Comparison of ENCODE assay signal across 8 mouse cellular contexts in the genomic region with DNA sequence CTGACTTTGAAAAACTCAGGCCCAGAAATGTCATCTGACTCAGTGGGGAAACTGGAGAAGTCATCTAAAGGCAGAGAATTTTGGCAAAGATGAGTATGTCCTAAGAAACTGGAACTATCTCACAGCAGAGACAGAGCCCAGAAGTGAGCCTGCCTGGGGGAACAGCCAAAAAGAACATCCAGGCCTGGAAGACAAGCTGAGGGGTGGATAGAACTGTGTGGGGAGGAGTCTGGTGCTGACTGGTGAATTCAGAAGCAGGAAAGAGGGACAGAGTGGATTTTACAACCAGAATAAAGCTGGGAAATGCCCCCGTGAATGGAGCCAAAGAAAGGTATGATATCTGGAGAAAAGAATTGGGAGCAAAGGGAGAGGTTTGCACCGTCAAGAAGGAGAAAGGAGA. TPM values are rescaled to one million over a fixed set of nuclear protein-coding genes. Genes with fewer than 3 reads are reported as not detected.
A peak's percentile ranks its signal among the peaks of the same experiment; 100 is the strongest.
DNase-seq lines count a peak whose midpoint lies in the region; ATAC-seq and TF ChIP-seq lines count a peak whose summit lies in the region.

A gene (plus strand): TSS at position 225 of the 400 bp plus-strand sequence.

- 0 out of 2 replicates have a peak, but pooled peaks cover 4% of the 10 kb centered on the region for H3K4me1 ChIP-seq in heart, embryonic 12.5 days (replicated peaks)
- H3K4me1 ChIP-seq in heart, postnatal 0 days (ENCODE audit: control insufficient read depth, insufficient read depth) = no peaks in the 10 kb centered on the region
- H3K4me1 ChIP-seq in lung, embryonic 16.5 days (replicated peaks; ENCODE audit: control insufficient read depth, insufficient read depth, low read length) = no peaks in the 10 kb centered on the region
- no peaks in the 10 kb centered on the region for H3K4me1 ChIP-seq in kidney, embryonic 16.5 days (ENCODE audit: insufficient read depth, low read length)

- no peaks in the 10 kb centered on the region for H3K36me3 ChIP-seq in heart, embryonic 12.5 days
- no peaks in the 10 kb centered on the region for H3K36me3 ChIP-seq in heart, postnatal 0 days (replicated peaks; ENCODE audit: control insufficient read depth, insufficient read depth, low read length)
- no peaks in the 10 kb centered on the region for H3K36me3 ChIP-seq in lung, embryonic 16.5 days (ENCODE audit: control insufficient read depth, insufficient read depth, low read length)
- no peaks in the 10 kb centered on the region for H3K36me3 ChIP-seq in kidney, embryonic 16.5 days (ENCODE audit: insufficient read depth, low read length)

- H3K4me3 ChIP-seq in heart, embryonic 12.5 days = no peak within 1 kb of the TSS
- H3K4me3 ChIP-seq in heart, postnatal 0 days (ENCODE audit: low read depth, low read length) = no peak within 1 kb of the TSS
- H3K4me3 ChIP-seq in lung, embryonic 16.5 days (ENCODE audit: low read length) = no peak within 1 kb of the TSS
- no peak within 1 kb of the TSS for H3K4me3 ChIP-seq in kidney, embryonic 16.5 days (ENCODE audit: low read length)

- H3K9me3 ChIP-seq in heart, embryonic 12.5 days (replicated peaks) = no peaks in the 10 kb centered on the region
- H3K9me3 ChIP-seq in heart, postnatal 0 days (replicated peaks; ENCODE audit: control insufficient read depth, low read length) = no peaks in the 10 kb centered on the region
- H3K9me3 ChIP-seq in lung, embryonic 16.5 days (ENCODE audit: control insufficient read depth, low read length) = no peaks in the 10 kb centered on the region
- no peaks in the 10 kb centered on the region for H3K9me3 ChIP-seq in kidney, embryonic 16.5 days (ENCODE audit: low read length)

- H3K4me2 ChIP-seq in heart, embryonic 12.5 days = no peak within 1 kb of the TSS
- H3K4me2 ChIP-seq in heart, postnatal 0 days (ENCODE audit: low read depth, low read length) = no peak within 1 kb of the TSS
- no peak within 1 kb of the TSS for H3K4me2 ChIP-seq in lung, embryonic 16.5 days (ENCODE audit: low read depth, low read length)
- H3K4me2 ChIP-seq in kidney, embryonic 16.5 days (replicated peaks; ENCODE audit: low read depth, low read length) = no peak within 1 kb of the TSS

- no peak for ATAC-seq in heart, embryonic 12.5 days (ENCODE audit: insufficient number of reproducible peaks, low FRiP score)
- ATAC-seq in heart, postnatal 0 days (ENCODE audit: insufficient read depth, low read depth) = peak; percentile 44; the same call in 1 of the 2 replicates
- peak; percentile 61; the same call in 1 of the 2 replicates for ATAC-seq in lung, embryonic 16.5 days (ENCODE audit: low read depth)
- ATAC-seq in kidney, embryonic 16.5 days (ENCODE audit: low FRiP score, low TSS enrichment) = no peak

- TF ChIP-seq CTCF in heart, postnatal 0 days (IDR thresholded peaks at IDR 0.05; ENCODE audit: low read depth) = no peak

- H3K27ac ChIP-seq in heart, embryonic 12.5 days (ENCODE audit: poor library complexity, severe bottlenecking) = no peak within 1 kb of the TSS
- H3K27ac ChIP-seq in heart, postnatal 0 days (ENCODE audit: low read depth) = peak within 1 kb of the TSS; percentile 23; the same call in 1 of the 2 replicates
- H3K27ac ChIP-seq in lung, embryonic 16.5 days (ENCODE audit: low read length) = no peak within 1 kb of the TSS
- H3K27ac ChIP-seq in kidney, embryonic 16.5 days (ENCODE audit: low read length) = no peak within 1 kb of the TSS

- H3K27me3 ChIP-seq in heart, embryonic 12.5 days (replicated peaks) = no peaks in the 10 kb centered on the region
- H3K27me3 ChIP-seq in heart, postnatal 0 days (ENCODE audit: control insufficient read depth, insufficient read depth, low read length) = no peaks in the 10 kb centered on the region
- no peaks in the 10 kb centered on the region for H3K27me3 ChIP-seq in lung, embryonic 16.5 days (ENCODE audit: control insufficient read depth, insufficient read depth, low read depth, low read length)
- no peaks in the 10 kb centered on the region for H3K27me3 ChIP-seq in kidney, embryonic 16.5 days (ENCODE audit: insufficient read depth, low read length)

- 55% methylated on average over 2 of the region's 2 CpGs for WGBS in heart, embryonic 12.5 days
- WGBS in heart, postnatal 0 days = 62% methylated on average over 2 of the region's 2 CpGs
- 75% methylated on average over 2 of the region's 2 CpGs for WGBS in lung, embryonic 16.5 days
- 68% methylated on average over 2 of the region's 2 CpGs for WGBS in kidney, embryonic 16.5 days

- DNase-seq in heart, adult 11 months = peak; percentile 98
- peak; percentile 36 for DNase-seq in cerebellum, adult 9-11 months
- peak; percentile 17 for DNase-seq in heart, postnatal 0 days (ENCODE audit: low spot score)
- no peak for DNase-seq in embryo, embryonic 10 days (ENCODE audit: low spot score)
- DNase-seq in liver = no peak

- TF ChIP-seq EP300 in heart, postnatal 0 days (IDR thresholded peaks at IDR 0.05; ENCODE audit: low read depth) = no peak

- no peak within 1 kb of the TSS for H3K9ac ChIP-seq in heart, embryonic 12.5 days
- H3K9ac ChIP-seq in heart, postnatal 0 days (replicated peaks; ENCODE audit: low read depth, low read length) = no peak within 1 kb of the TSS
- H3K9ac ChIP-seq in lung, embryonic 16.5 days (ENCODE audit: low read length) = no peak within 1 kb of the TSS
- H3K9ac ChIP-seq in kidney, embryonic 16.5 days (replicated peaks; ENCODE audit: low read length) = no peak within 1 kb of the TSS

RNA-seq across cellular contexts. Expression of the gene that starts here (rescaled TPM):
- polyA plus RNA-seq in heart, embryonic 12.5 days (2016; fragmentation: Nextera tagmentation; extraction: Ambion mirVana) = 2.2 and 2.3 TPM in 2 replicates
- total RNA-seq in heart, postnatal 0 days (2014; rRNA removed; ENCODE audit: low replicate concordance) = 2.7 and 7.8 TPM in 2 replicates
- 5.3 and 11.1 TPM in 2 replicates for polyA plus RNA-seq in heart, postnatal 0 days (2015; fragmentation: Nextera tagmentation; extraction: Ambion mirVana)
- polyA plus RNA-seq in lung, embryonic 16.5 days (2015; fragmentation: Nextera tagmentation; extraction: Ambion mirVana) = 28.1 and 31.8 TPM in 2 replicates
- 3.7 and 5.2 TPM in 2 replicates for polyA plus RNA-seq in kidney, embryonic 16.5 days (2015; fragmentation: Nextera tagmentation; extraction: Ambion mirVana)

Comparison
In these comparisons a context has a peak if more than half of its experiments do, and no peak if none do; other contexts are left out.
1. ATAC-seq: peak in heart, postnatal 0 days (single experiment) and lung, embryonic 16.5 days (single experiment); none in heart, embryonic 12.5 days (single experiment) and kidney, embryonic 16.5 days (single experiment).
2. DNase-seq: peak in heart, adult 11 months (single experiment), cerebellum, adult 9-11 months (single experiment) and heart, postnatal 0 days (single experiment); none in embryo, embryonic 10 days (single experiment) and liver (single experiment).